Mouse (Mus musculus): Measurements from ENCODE around the gene Simc1. TPM values are rescaled to one million over a fixed set of nuclear protein-coding genes. Genes with fewer than 3 reads are reported as not detected.

Gene Simc1
- total and polyA plus RNA-seq, 3 experiments = 4.9 to 11.9 TPM; not detected in 1

DNA sequence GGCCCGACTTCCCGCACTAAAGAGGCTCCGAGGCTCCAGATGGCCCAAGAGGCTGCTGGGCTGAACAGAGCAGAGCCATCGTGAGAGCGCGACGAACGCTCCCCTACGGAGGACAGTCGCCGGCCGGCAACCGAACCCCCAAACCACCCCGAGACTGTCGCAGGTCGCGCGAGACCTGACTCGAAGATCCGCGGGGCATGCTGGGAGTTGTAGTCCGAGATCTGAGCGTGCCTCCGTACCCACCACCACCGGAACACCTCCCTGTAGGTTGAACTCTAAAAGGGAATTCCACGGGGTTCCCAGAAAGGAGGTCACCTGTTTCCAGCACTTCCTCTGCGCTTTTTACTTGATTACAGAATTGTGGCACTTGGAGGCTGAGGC, 61.6 kb downstream of the Simc1 start, which contains the start of gene 4833439L19Rik (continued):
- no peak for TF ChIP-seq MEF2A (IDR thresholded peaks at IDR 0.05; ENCODE audit: extremely low read depth, insufficient replicate concordance, low read depth, low read length, poor library complexity, severe bottlenecking)

DNA sequence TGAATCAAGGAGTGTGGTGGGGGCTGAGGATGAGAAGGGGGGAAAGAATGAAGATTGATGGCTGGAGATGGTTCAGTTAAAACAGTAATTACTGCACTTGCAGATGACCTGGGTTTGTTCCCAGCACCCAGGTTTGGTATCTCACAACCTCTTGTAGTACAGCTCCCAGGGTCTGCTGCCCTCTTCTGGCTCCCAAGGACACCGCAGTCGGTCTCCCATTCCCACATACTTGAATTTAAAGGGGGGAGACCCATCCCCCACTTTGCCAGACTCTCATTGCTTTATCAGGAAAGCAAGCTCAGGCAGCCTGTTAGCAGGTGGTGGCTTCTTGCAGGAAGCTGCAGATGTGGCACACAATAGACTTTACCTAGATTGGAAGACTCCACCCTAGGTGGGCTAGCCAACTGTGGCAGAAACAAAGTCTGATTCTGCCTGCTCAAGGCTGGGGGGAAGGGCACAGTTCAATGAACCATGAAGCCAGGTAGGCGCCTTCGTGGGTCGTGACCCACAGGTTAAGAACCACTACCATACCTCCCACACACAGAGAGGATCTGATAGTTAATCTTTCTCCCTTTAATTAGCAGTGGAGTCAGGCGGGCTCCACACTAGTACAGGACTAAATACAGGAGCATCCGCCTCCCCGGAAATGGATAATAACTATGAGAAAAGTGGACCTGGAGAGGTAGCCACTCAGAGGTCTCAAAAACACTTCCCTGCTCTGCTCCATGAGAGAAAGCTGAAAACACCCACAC, 62.2 kb downstream of the Simc1 start:
- peak; percentile 85 for DNase-seq (ENCODE audit: low read depth, low spot score)
- TF ChIP-seq CHD2 (IDR thresholded peaks at IDR 0.05; ENCODE audit: low read length) = no peak; the same call in 1 of the 2 replicates
- 0 out of 2 replicates have a peak, but pooled peaks have one; percentile 18 for TF ChIP-seq TCF12 (IDR thresholded peaks at IDR 0.05; ENCODE audit: low read depth, low read length)
- TF ChIP-seq E2F4 (IDR thresholded peaks at IDR 0.05; ENCODE audit: borderline replicate concordance, low read depth, low read length) = no peak
- TF ChIP-seq ZMIZ1 (IDR thresholded peaks at IDR 0.05; ENCODE audit: low read depth, low read length) = no peak
- no peak; the same call in 1 of the 2 replicates for TF ChIP-seq RAD21 (IDR thresholded peaks at IDR 0.05; ENCODE audit: low read depth, low read length)
- TF ChIP-seq ZKSCAN1 (IDR thresholded peaks at IDR 0.05; ENCODE audit: low read depth, low read length) = no peak
- no peak; the same call in 1 of the 2 replicates for TF ChIP-seq MAZ (IDR thresholded peaks at IDR 0.05; ENCODE audit: low read depth, low read length)
- TF ChIP-seq TBP (IDR thresholded peaks at IDR 0.05; ENCODE audit: low read depth, low read length) = 0 out of 2 replicates have a peak, but pooled peaks have one; percentile 22
- no peak for TF ChIP-seq USF1 (IDR thresholded peaks at IDR 0.05; ENCODE audit: low read depth, low read length)
- no peak for TF ChIP-seq POLR2A (IDR thresholded peaks at IDR 0.05; ENCODE audit: control insufficient read depth in 1 of 2, insufficient read depth in 1 of 2, low read depth in 1 of 2, low read length in 2 of 2, poor library complexity in 1 of 2)
- TF ChIP-seq SMC3 (IDR thresholded peaks at IDR 0.05; ENCODE audit: low read depth, low read length) = peak; percentile 37
- TF ChIP-seq POLR2AphosphoS5 (IDR thresholded peaks at IDR 0.05; ENCODE audit: borderline replicate concordance, low read depth, low read length) = no peak
- TF ChIP-seq EP300 (IDR thresholded peaks at IDR 0.05; ENCODE audit: low read depth in 1 of 2, low read length in 2 of 2) = peak in 1 of 2 experiments; percentile 28; a peak in 1 of 4 replicates
- TF ChIP-seq MYC (IDR thresholded peaks at IDR 0.05; ENCODE audit: low read depth, low read length) = 0 out of 2 replicates have a peak, but pooled peaks have one; percentile 30
- no peak for TF ChIP-seq GABPA (IDR thresholded peaks at IDR 0.05; ENCODE audit: low read depth, low read length)
- TF ChIP-seq USF2 (IDR thresholded peaks at IDR 0.05; ENCODE audit: borderline replicate concordance in 1 of 2, insufficient read depth in 1 of 2, low read depth in 1 of 2, low read length in 2 of 2) = no peak
- no peak for TF ChIP-seq ETS1 (IDR thresholded peaks at IDR 0.05; ENCODE audit: low read depth, low read length)
- peak; percentile 59 to 76 (median 65) for TF ChIP-seq CTCF (IDR thresholded peaks at IDR 0.05 in 2 of 3, conservative IDR thresholded peaks at IDR 0.05 in 1 of 3; ENCODE audit: control insufficient read depth in 1 of 3, insufficient read depth in 1 of 3, low read depth in 2 of 3, low read length in 3 of 3, poor library complexity in 1 of 3, severe bottlenecking in 1 of 3)
- no peak for TF ChIP-seq UBTF (IDR thresholded peaks at IDR 0.05; ENCODE audit: borderline replicate concordance, insufficient read depth, low read depth, low read length)
- no peaks in the 10 kb centered on the region for H3K9me3 ChIP-seq (replicated peaks; ENCODE audit: insufficient read depth, low read length)
- peak overlapping the region; percentile 61 to 73 for H3K4me3 ChIP-seq (ENCODE audit: control insufficient read depth in 1 of 2, insufficient read depth in 1 of 2, low read depth in 2 of 2, low read length in 2 of 2)
- peaks cover 0 to 13% of the 10 kb centered on the region in 2 experiments; a peak in 2 of 4 replicates for H3K4me1 ChIP-seq (ENCODE audit: control insufficient read depth in 1 of 2, insufficient read depth in 2 of 2, low read length in 2 of 2)
- H3K36me3 ChIP-seq (ENCODE audit: control insufficient read depth in 1 of 2, insufficient read depth in 2 of 2, low read length in 2 of 2) = peaks cover 0 to 11% of the 10 kb centered on the region in 2 experiments; a peak in 2 of 4 replicates
- peak overlapping the region; percentile 66 for H3K9ac ChIP-seq (ENCODE audit: control insufficient read depth, low read depth, low read length, poor library complexity, severe bottlenecking)
- H3K27me3 ChIP-seq (ENCODE audit: control insufficient read depth in 1 of 2, insufficient read depth in 2 of 2, low read length in 2 of 2) = no peaks in the 10 kb centered on the region
- H3K27ac ChIP-seq (ENCODE audit: control insufficient read depth, low read depth, low read length) = peak overlapping the region; percentile 71
- peaks cover 20% of the 10 kb centered on the region for H3K79me2 ChIP-seq (ENCODE audit: control insufficient read depth, insufficient read depth, low read length, poor library complexity)

All from MEL (cell line).